Mouse (Mus musculus): ENCODE results near the gene Teddm2. TPM values are rescaled to one million over a fixed set of nuclear protein-coding genes. Genes with fewer than 3 reads are reported as not detected.

Teddm2 gene
- polyA plus RNA-seq (2012; ENCODE audit: low replicate concordance) = 0.14 and 0.18 TPM in 2 replicates

DNA sequence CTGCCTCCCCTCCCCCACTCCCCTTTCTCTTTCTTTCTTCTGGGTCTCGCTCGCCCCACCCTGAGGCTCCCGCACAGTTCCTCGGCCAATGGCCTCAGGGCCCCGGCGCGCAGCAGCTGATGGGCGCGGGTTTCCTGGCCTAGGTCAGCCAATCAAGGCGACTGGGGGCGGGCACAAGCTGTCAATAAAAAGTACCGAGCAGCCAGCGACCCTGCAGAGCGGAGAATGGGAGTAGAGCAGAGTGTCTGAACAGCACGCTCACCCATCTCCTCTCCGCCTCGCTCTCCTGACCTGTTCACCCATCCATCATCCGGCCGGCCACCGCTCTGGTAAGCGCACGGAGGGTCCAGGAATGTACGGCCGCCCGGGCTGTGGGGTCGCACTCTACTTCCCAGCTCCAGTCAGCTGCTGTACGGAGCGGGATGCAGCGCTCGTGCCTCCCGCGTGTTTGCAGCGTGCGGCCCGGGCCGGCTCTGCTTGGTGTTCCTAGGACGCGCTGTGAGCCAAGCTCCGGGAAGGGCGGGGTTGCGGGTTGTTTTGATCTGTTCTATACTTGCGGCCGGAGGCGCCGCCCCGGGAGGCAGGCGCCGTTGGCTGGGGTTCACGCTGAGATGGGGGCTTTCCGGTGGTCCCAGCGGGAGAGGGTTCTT is at the start of gene Teddm2, which contains the start of gene Glul:
Gene Teddm2 (minus strand): TSS at position 498 of the 650 bp plus-strand sequence.
Gene Glul (plus strand): TSS at position 214 of the 650 bp plus-strand sequence.

DNA sequence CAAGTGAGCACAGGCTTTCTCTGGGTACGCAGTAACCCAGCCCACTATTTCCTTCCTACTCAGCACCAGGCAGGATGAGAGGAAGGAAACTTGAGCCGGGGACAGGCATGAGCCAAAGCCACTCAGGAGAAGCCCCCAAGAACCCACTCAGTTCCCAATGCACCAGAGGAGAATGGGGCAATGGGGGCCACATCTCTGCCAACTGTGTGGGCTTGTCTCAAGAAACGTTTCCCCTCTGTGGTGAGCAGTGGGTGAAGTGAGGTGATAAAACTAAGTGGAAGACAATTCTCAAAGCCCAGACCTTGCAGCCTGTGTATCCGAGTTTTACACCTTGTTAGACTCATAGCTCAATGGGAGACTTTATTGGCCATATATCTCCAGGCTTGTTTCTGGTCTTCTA is 8.6 kb downstream of the Teddm2 start, which contains the start of gene Teddm1a:
Gene Teddm1a (plus strand): TSS at position 301 of the 400 bp plus-strand sequence.

DNA sequence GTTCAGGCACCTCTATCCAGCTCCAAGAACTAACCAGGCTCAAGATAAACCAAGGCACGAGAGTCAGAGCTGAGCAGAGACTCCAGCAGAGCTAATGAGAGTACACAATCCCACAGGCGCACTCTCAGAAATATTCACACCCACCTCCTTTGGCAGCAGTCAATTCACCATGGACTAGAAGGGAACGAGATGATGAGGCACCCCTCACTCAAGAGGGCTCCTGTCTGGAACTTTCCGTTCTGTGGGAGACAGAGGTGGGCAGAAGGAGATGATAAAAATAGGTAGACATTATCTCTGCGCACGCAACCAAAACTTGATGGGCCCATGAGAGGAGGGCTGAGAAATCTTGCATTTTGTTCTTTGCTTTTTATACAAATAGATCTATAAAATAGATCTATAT is 26.0 kb downstream of the Teddm2 start, which contains the start of gene Teddm1b:
Gene Teddm1b (plus strand): TSS at position 301 of the 400 bp plus-strand sequence.

DNA sequence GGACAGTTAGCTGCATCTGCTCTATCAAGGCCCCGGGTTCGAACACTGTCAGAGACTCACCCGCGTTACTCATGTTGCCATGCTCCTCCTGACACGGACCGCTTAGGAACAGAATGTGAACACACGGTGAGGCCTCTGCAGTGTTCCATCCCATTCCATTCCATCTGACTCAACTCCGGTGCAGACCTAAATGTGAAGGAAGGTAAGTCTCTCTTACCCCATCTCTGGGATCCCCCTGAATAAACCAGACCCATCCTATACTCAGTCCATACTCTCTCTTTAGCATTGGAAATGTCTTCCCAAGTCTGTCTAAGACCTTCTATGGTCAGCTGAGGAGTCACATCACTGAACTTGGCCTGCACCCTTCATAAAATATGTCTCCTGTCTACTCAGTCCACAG is 56.0 kb downstream of the Teddm2 start, which contains the start of gene Rgsl1:
Gene Rgsl1 (minus strand): TSS at position 101 of the 400 bp plus-strand sequence.

Other genes starting within 250 kb of the Teddm2 start
- gene Rgs8, start 247.2 kb downstream of the Teddm2 start, polyA plus RNA-seq (2012; ENCODE audit: low replicate concordance) = 0.07 TPM in 1 of 2 replicates, not detected in the other
- gene Rgs16, start 159.9 kb downstream of the Teddm2 start, polyA plus RNA-seq (2012; ENCODE audit: low replicate concordance) = 0.38 and 0.71 TPM in 2 replicates
- gene Rnasel, start 150.8 kb downstream of the Teddm2 start, polyA plus RNA-seq (2012; ENCODE audit: low replicate concordance) = 4.0 and 5.0 TPM in 2 replicates
- not detected in 2 replicates for gene Rgsl1, start 56.1 kb downstream of the Teddm2 start, polyA plus RNA-seq (2012; ENCODE audit: low replicate concordance)
- gene Teddm1b, start 25.9 kb downstream of the Teddm2 start, polyA plus RNA-seq (2012; ENCODE audit: low replicate concordance) = not detected in 2 replicates
- not detected in 2 replicates for gene Teddm1a, start 8.5 kb downstream of the Teddm2 start, polyA plus RNA-seq (2012; ENCODE audit: low replicate concordance)
- 9.3 and 48.7 TPM in 2 replicates for gene Glul, start 284 bp downstream of the Teddm2 start, polyA plus RNA-seq (2012; ENCODE audit: low replicate concordance)